Mouse (Mus musculus) forebrain, embryonic 11.5 days (tissue): Measurements from ENCODE around the gene Sh3pxd2a. TPM values are rescaled to one million over a fixed set of nuclear protein-coding genes. Genes with fewer than 3 reads are reported as not detected.

Experiments used
- ATAC-seq: fragments of 200-750 bp; cut with Nextera tagmentation; replicated peaks from 2 replicates; pipeline ENCODE4 v1.8.0; 2017; ENCODE audit warnings: moderate TSS enrichment; ENCODE audit not compliant: low FRiP score
- DNase-seq: peaks from one replicate; pipeline ENCODE4 v3.0.0-alpha.2; 2017; ENCODE audit warnings: low spot score
- H3K27ac ChIP-seq: fragments of 300-500 bp; sonication (generic); 2 replicates; pipeline ENCODE4 v1.5.1; 2014; ENCODE audit warnings: low read depth, low read length
- H3K27me3 ChIP-seq: fragments of 300-500 bp; sonication (generic); 2 replicates; pipeline ENCODE4 v1.6.1; 2014; ENCODE audit warnings: mild to moderate bottlenecking, low read length, mixed read lengths; ENCODE audit not compliant: control insufficient read depth, insufficient read depth
- H3K36me3 ChIP-seq: fragments of 300-500 bp; sonication (generic); 2 replicates; pipeline ENCODE4 v1.6.1; 2014; ENCODE audit warnings: mild to moderate bottlenecking, low read length, moderate library complexity, mixed read lengths; ENCODE audit not compliant: control insufficient read depth, insufficient read depth
- H3K4me1 ChIP-seq: fragments of 300-500 bp; sonication (generic); replicated peaks from 2 replicates; pipeline ENCODE4 v1.6.1; 2014; ENCODE audit warnings: low read length, mixed read lengths; ENCODE audit not compliant: control insufficient read depth, insufficient read depth
- H3K4me2 ChIP-seq: fragments of 300-500 bp; sonication (generic); 2 replicates; pipeline ENCODE4 v1.6.1; 2014; ENCODE audit warnings: low read depth, mild to moderate bottlenecking, low read length, moderate library complexity, mixed read lengths; ENCODE audit not compliant: severe bottlenecking
- H3K4me3 ChIP-seq: fragments of 300-500 bp; sonication (generic); 2 replicates; pipeline ENCODE4 v1.5.1; 2014; ENCODE audit warnings: low read depth, low read length
- H3K9ac ChIP-seq: fragments of 300-500 bp; sonication (generic); 2 replicates; pipeline ENCODE4 v1.6.1; 2014; ENCODE audit warnings: low read length
- H3K9me3 ChIP-seq: fragments of 300-500 bp; sonication (generic); 2 replicates; pipeline ENCODE4 v1.6.1; 2016; ENCODE audit warnings: low read length, mixed read lengths; ENCODE audit not compliant: control insufficient read depth
- WGBS: fragments of 180-500 bp; shearing (Covaris S2); extraction: QIAGEN DNeasy Blood & Tissue Kit; methylation state at CpG from one replicate; pipeline ENCODE4 v1.1.7; 2014; 5-methylcytosine and 5-hydroxymethylcytosine counted together
- polyA plus RNA-seq: library from polyadenylated mRNA; unstranded; fragments of >200 nt; fragmentation: Nextera tagmentation; extraction: Ambion mirVana; gene quantifications from 2 replicates; pipeline ENCODE4 v1.2.1, GENCODE M21; 2014

Gene Sh3pxd2a
- polyA plus RNA-seq, 1 experiment from 2014 or later: 5.2 TPM

- ATAC-seq (no peak), DNase-seq (no peak)
- H3K4me3 ChIP-seq: no peak overlapping the region
- H3K36me3 ChIP-seq: no peaks in the 10 kb centered on the region
- no peaks in the 10 kb centered on the region for H3K9me3 ChIP-seq
- H3K9ac ChIP-seq: no peak overlapping the region
- H3K27me3 ChIP-seq: no peaks in the 10 kb centered on the region
- WGBS: 70% methylated on average over 13 of the region's 13 CpGs
- H3K4me2 ChIP-seq: no peak overlapping the region
- no peak overlapping the region for H3K27ac ChIP-seq
- H3K4me1 ChIP-seq: peaks cover 3% of the 10 kb centered on the region; the same call in 1 of the 2 replicates
Measured at GRCm38 (mm10) chr19:47457711-47458503, 6.3 kb downstream of the Sh3pxd2a start.

- no peaks in the 10 kb centered on the region for H3K27me3 ChIP-seq
- no peak overlapping the region for H3K27ac ChIP-seq
- H3K4me3 ChIP-seq: no peak overlapping the region
- WGBS: 68% methylated on average over 6 of the region's 6 CpGs
- ATAC-seq (no peak), DNase-seq (no peak)
- H3K4me2 ChIP-seq: no peak overlapping the region
- no peaks in the 10 kb centered on the region for H3K36me3 ChIP-seq
- no peaks in the 10 kb centered on the region for H3K9me3 ChIP-seq
- no peak overlapping the region for H3K9ac ChIP-seq
- no peaks in the 10 kb centered on the region; the same call in 1 of the 2 replicates for H3K4me1 ChIP-seq
Measured at GRCm38 (mm10) chr19:47456021-47456420, 8.2 kb downstream of the Sh3pxd2a start.

GRCm38 (mm10) chr19:47455001-47455755 lies 9.0 kb downstream of the Sh3pxd2a start:
- no peak overlapping the region for H3K4me3 ChIP-seq
- DNase-seq: no peak
- no peak overlapping the region for H3K27ac ChIP-seq
- no peaks in the 10 kb centered on the region for H3K36me3 ChIP-seq
- no peaks in the 10 kb centered on the region for H3K27me3 ChIP-seq
- H3K9ac ChIP-seq: no peak overlapping the region
- no peak for ATAC-seq
- H3K4me1 ChIP-seq: no peaks in the 10 kb centered on the region; the same call in 1 of the 2 replicates
- WGBS: 86% methylated on average over 15 of the region's 15 CpGs
- H3K9me3 ChIP-seq: no peaks in the 10 kb centered on the region
- no peak overlapping the region for H3K4me2 ChIP-seq

- H3K27me3 ChIP-seq: no peaks in the 10 kb centered on the region
Measured at GRCm38 (mm10) chr19:47454167-47455000, 9.8 kb downstream of the Sh3pxd2a start.

GRCm38 (mm10) chr19:47453352-47453751 lies 10.8 kb downstream of the Sh3pxd2a start:
- no peaks in the 10 kb centered on the region; the same call in 1 of the 2 replicates for H3K4me1 ChIP-seq
- 88% methylated on average over 7 of the region's 7 CpGs for WGBS
- H3K36me3 ChIP-seq: no peaks in the 10 kb centered on the region
- no peaks in the 10 kb centered on the region for H3K9me3 ChIP-seq
- H3K9ac ChIP-seq: no peak overlapping the region
- no peak overlapping the region for H3K27ac ChIP-seq
- ATAC-seq: no peak
- H3K27me3 ChIP-seq: no peaks in the 10 kb centered on the region
- H3K4me2 ChIP-seq: no peak overlapping the region
- no peak overlapping the region for H3K4me3 ChIP-seq
- no peak for DNase-seq

More at GRCm38 (mm10) chr19:47454167-47455000, 9.8 kb downstream of the Sh3pxd2a start:
- H3K9ac ChIP-seq: peak overlapping the region; percentile 12; the same call in 1 of the 2 replicates
- no peaks in the 10 kb centered on the region for H3K36me3 ChIP-seq
- no peak overlapping the region for H3K4me3 ChIP-seq
- no peak for DNase-seq
- no peak for ATAC-seq
- 76% methylated on average over 11 of the region's 11 CpGs for WGBS
- no peaks in the 10 kb centered on the region for H3K9me3 ChIP-seq
- H3K4me2 ChIP-seq: no peak overlapping the region
- no peaks in the 10 kb centered on the region; the same call in 1 of the 2 replicates for H3K4me1 ChIP-seq
- no peak overlapping the region for H3K27ac ChIP-seq

- Histone ChIP-seq H3K9me3 (no peaks in the 10 kb centered on the region), H3K9ac (no peak overlapping the region), H3K4me3 (no peak overlapping the region), H3K4me1 (no peaks in the 10 kb centered on the region; the same call in none of the 2 replicates), H3K27ac (no peak overlapping the region), H3K4me2 (no peak overlapping the region), H3K27me3 (no peaks in the 10 kb centered on the region), H3K36me3 (no peaks in the 10 kb centered on the region)
- no peak for ATAC-seq
- 91% methylated on average over 10 of the region's 10 CpGs for WGBS
- no peak for DNase-seq
Measured at GRCm38 (mm10) chr19:47452682-47453081, 11.5 kb downstream of the Sh3pxd2a start.

- no peak for DNase-seq
- no peak overlapping the region for H3K4me2 ChIP-seq
- no peak overlapping the region for H3K9ac ChIP-seq
- WGBS: 87% methylated on average over 7 of the region's 7 CpGs
- H3K27ac ChIP-seq: no peak overlapping the region
- H3K9me3 ChIP-seq: no peaks in the 10 kb centered on the region
- ATAC-seq: no peak
- no peaks in the 10 kb centered on the region for H3K27me3 ChIP-seq
- H3K4me3 ChIP-seq: no peak overlapping the region
- peaks cover 3% of the 10 kb centered on the region for H3K4me1 ChIP-seq
- H3K36me3 ChIP-seq: no peaks in the 10 kb centered on the region
Measured at GRCm38 (mm10) chr19:47452211-47452610, 12.0 kb downstream of the Sh3pxd2a start.

GRCm38 (mm10) chr19:47451476-47452113 lies 12.6 kb downstream of the Sh3pxd2a start:
- Histone ChIP-seq H3K4me3 (no peak overlapping the region), H3K36me3 (no peaks in the 10 kb centered on the region), H3K27me3 (no peaks in the 10 kb centered on the region), H3K27ac (no peak overlapping the region), H3K4me1 (peaks cover 6% of the 10 kb centered on the region), H3K9ac (no peak overlapping the region), H3K4me2 (no peak overlapping the region), H3K9me3 (no peaks in the 10 kb centered on the region)
- WGBS: 83% methylated on average over 10 of the region's 10 CpGs
- ATAC-seq (no peak), DNase-seq (no peak)
